Mouse (Mus musculus) lung, adult 2 months (tissue): ENCODE measurements around the gene Rapgef5.

Experiments
- CTCF ChIP-seq: fragments of 200-500 bp; IDR thresholded peaks from 2 replicates; pipeline ENCODE4 v1.5.1; 2011; ENCODE audit warnings: mild to moderate bottlenecking, low read length, control low read depth; ENCODE audit not compliant: insufficient read depth
- POLR2A ChIP-seq: fragments of 200-500 bp; IDR thresholded peaks from 2 replicates; pipeline ENCODE4 v1.6.1; 2011; ENCODE audit warnings: low read depth, mild to moderate bottlenecking, control low read depth, low read length, borderline replicate concordance; ENCODE audit errors: extremely low read depth

GRCm38 (mm10) chr12:117806470-117806869 lies 290.2 kb downstream of the Rapgef5 start:
- TF ChIP-seq CTCF: no peak
- no peak for TF ChIP-seq POLR2A
